Mouse (Mus musculus) midbrain, embryonic 11.5 days (tissue): ENCODE data around the gene D13Ertd608e. TPM values are rescaled to one million over a fixed set of nuclear protein-coding genes. Genes with fewer than 3 reads are reported as not detected.
"Not testable (repeated sequence)": the region's sequence is repeated elsewhere in the genome, so short reads cannot be mapped to it uniquely, and the experiment has no call there.

ENCODE experiments used
- ATAC-seq: fragments of 200-750 bp; cut with Nextera tagmentation; 2 replicates; pipeline ENCODE4 v1.8.0; 2017; ENCODE audit warnings: moderate TSS enrichment, moderate library complexity; ENCODE audit not compliant: low FRiP score
- DNase-seq: peaks from one replicate; pipeline ENCODE4 v3.0.0; 2015; ENCODE audit warnings: low spot score; ENCODE audit errors: missing footprints
- H3K27ac ChIP-seq: fragments of 300-500 bp; sonication (generic); 2 replicates; pipeline ENCODE4 v1.5.1; 2014; ENCODE audit warnings: low read depth, low read length
- H3K27me3 ChIP-seq: fragments of 300-500 bp; sonication (generic); 2 replicates; pipeline ENCODE4 v1.6.1; 2014; ENCODE audit warnings: mild to moderate bottlenecking, low read length, moderate library complexity, mixed read lengths; ENCODE audit not compliant: control insufficient read depth, insufficient read depth
- H3K36me3 ChIP-seq: fragments of 300-500 bp; sonication (generic); 2 replicates; pipeline ENCODE4 v1.6.1; 2014; ENCODE audit warnings: mild to moderate bottlenecking, low read length, moderate library complexity, mixed read lengths; ENCODE audit not compliant: control insufficient read depth, insufficient read depth
- H3K4me1 ChIP-seq: fragments of 300-500 bp; sonication (generic); 2 replicates; pipeline ENCODE4 v1.6.1; 2014; ENCODE audit warnings: low read length; ENCODE audit not compliant: control insufficient read depth, insufficient read depth
- H3K4me2 ChIP-seq: fragments of 300-500 bp; sonication (generic); 2 replicates; pipeline ENCODE4 v1.6.1; 2014; ENCODE audit warnings: mild to moderate bottlenecking, moderate library complexity
- H3K4me3 ChIP-seq: fragments of 300-500 bp; sonication (generic); 2 replicates; pipeline ENCODE4 v1.5.1; 2014; ENCODE audit warnings: low read depth, low read length
- H3K9ac ChIP-seq: fragments of 300-500 bp; sonication (generic); 2 replicates; pipeline ENCODE4 v1.6.1; 2014; ENCODE audit warnings: low read length
- H3K9me3 ChIP-seq: fragments of 300-500 bp; sonication (generic); 2 replicates; pipeline ENCODE4 v1.6.1; 2016; ENCODE audit warnings: low read length; ENCODE audit not compliant: control insufficient read depth
- WGBS: fragments of 180-500 bp; shearing (Covaris S2); extraction: QIAGEN DNeasy Blood & Tissue Kit; methylation state at CpG from one replicate; pipeline ENCODE4 v1.1.7; 2014; 5-methylcytosine and 5-hydroxymethylcytosine counted together
- polyA plus RNA-seq: library from polyadenylated mRNA; unstranded; fragments of >200 nt; fragmentation: Nextera tagmentation; extraction: Ambion mirVana; gene quantifications from 2 replicates; pipeline ENCODE4 v1.2.1, GENCODE M21; 2014

Gene D13Ertd608e
- polyA plus RNA-seq = not detected in 2 replicates

DNA sequence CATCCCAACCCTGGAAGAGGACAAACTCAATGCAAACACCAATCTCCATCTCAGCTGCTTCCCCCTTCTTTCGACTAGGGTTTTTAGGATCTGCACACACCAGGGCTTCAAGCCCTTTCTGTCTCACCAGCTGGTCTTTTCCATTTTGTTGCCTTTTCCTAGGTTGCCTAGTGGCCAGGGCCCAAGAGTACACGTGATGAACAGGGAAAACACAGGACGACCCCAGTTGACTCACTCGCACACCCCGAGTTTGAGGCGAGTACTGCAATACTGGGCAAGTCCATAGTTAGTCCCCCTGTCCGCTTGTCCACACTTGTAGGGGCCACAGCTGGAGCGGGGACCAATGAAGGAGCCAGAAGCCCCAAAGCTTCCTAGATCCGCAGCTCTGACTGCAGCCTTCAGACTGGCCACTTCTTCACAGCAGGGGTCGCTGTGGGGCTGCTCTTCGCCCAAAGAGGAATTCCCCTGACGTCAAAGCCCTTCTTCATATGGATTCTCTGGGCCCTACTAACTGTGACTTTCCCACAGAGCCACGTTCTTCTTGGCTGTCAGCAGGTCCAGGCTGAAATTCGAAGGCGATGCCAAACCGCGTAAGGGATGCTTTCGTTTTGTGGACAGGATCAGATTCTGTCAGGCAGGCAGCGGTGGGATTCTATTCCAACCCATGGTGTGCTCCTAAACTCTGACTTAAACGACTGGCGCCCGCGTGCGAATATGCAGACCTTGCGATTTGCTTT, at the start of gene D13Ertd608e:
D13Ertd608e (plus strand) TSS at position 687 of the 737 bp plus-strand sequence.
- ATAC-seq (peak; percentile 57), DNase-seq (peak; percentile 92)
- H3K36me3 ChIP-seq, H3K9me3 ChIP-seq, H3K27ac ChIP-seq, H3K9ac ChIP-seq, H3K4me1 ChIP-seq, H3K4me3 ChIP-seq, H3K27me3 ChIP-seq: not testable (repeated sequence)
- WGBS = 17% methylated on average over 18 of the region's 25 CpGs
- H3K4me2 ChIP-seq = peak within 1 kb of the TSS; percentile 34

DNA sequence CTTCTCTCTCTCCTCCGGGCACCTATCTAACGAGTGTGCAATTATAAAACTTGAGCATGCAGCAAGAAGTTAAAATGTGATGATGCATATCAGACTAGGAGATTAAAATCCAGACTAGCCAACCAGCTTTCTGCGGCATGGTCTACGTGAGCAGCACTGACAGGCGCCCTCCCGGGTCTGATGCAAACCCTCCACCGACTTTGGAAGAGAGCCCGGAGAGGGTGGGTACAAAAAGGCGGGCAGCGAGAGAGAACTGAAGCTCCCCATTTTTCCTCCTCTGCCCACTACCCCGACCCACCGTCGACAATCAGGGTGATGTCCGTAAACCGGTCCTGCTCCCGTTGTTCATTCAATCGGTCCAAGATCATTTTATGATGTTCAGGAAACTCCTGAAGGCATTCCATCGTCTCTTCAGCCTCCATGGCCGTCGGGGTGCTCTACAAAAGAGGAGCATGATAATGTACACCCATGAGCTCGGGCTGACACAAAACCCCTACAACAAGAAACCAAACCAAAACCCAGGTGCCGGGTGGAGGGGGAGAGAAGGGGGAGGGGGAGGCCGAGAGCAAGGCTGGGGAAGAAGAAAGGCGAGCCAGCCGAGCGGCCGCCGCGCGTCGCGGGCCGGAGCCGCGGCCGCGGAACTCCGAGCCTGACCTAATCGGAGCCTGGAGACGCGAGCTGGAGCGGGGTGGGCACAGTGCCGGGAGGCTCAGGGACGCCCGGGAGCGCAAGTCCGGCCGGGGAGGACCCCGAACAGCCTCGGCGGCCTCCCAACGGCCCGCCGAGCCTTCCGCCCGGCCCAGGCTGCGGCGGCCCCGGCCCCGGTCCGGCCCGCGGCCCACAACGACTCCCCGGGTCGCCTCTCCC, 45.7 kb upstream of the D13Ertd608e start:
- H3K4me2 ChIP-seq = peak overlapping the region; percentile 46
- peak; percentile 75 for ATAC-seq
- DNase-seq = peak; percentile 95
- H3K4me3 ChIP-seq = peak overlapping the region; percentile 85
- H3K4me1 ChIP-seq = peaks cover 15% of the 10 kb centered on the region
- peak overlapping the region; percentile 89 for H3K27ac ChIP-seq
- peak overlapping the region; percentile 89 for H3K9ac ChIP-seq
- WGBS = 2% methylated on average over 44 of the region's 66 CpGs
- no peaks in the 10 kb centered on the region for H3K27me3 ChIP-seq
- peaks cover 9% of the 10 kb centered on the region for H3K36me3 ChIP-seq
- no peaks in the 10 kb centered on the region for H3K9me3 ChIP-seq

DNA sequence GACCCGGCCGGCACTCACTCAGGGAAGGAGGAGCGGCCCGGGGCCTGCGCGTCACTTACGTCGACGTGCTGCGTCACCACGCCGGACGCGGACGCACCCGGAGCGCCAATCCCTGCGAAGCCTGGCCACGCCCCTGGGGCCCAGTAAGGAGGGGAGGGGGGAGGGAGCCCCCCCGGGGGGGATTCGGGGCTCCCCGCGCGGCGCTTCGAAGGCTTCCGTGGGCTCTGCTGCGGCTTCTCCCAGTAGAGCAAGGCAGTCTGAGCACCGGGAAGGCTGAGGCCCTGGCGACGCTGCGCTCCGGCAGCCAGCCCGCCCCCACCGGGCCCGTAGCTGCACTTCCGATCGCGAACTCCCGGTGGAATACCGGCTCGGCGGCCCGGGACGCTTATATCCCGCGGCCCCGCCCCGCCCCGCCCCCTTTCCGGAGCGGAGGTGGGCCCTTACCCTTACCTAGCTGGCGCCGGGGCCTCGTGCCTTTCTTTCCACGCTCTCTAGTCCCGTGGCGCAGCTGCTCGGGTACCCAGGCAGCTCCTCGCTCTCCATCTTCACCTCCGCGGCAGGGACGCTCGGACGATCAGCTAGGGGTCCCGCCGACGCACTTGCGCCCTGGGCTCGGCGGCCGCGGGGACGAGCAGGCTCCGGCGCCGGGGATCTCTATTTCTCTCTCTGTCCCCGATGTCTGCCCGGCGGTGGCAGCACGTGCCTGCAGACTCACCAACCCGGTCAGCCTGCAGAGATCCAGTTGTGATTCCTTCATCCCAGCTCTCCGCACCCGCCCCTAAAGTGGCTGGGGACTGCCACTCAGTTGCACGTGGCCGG, 44.8 kb upstream of the D13Ertd608e start, which contains the start of gene Zfp131:
Zfp131 (minus strand) TSS at position 129 of the 819 bp plus-strand sequence.
- peak within 1 kb of the TSS; percentile 85 for H3K4me3 ChIP-seq
- peak within 1 kb of the TSS; percentile 89 for H3K9ac ChIP-seq
- ATAC-seq = peak; percentile 97
- DNase-seq = peak; percentile 100
- H3K9me3 ChIP-seq = no peaks in the 10 kb centered on the region
- peaks cover 9% of the 10 kb centered on the region for H3K36me3 ChIP-seq
- peak within 1 kb of the TSS; percentile 72 for H3K4me2 ChIP-seq
- 0% methylated on average over 74 of the region's 86 CpGs for WGBS
- H3K27ac ChIP-seq = peak within 1 kb of the TSS; percentile 89
- peaks cover 15% of the 10 kb centered on the region for H3K4me1 ChIP-seq
- no peaks in the 10 kb centered on the region for H3K27me3 ChIP-seq

DNA sequence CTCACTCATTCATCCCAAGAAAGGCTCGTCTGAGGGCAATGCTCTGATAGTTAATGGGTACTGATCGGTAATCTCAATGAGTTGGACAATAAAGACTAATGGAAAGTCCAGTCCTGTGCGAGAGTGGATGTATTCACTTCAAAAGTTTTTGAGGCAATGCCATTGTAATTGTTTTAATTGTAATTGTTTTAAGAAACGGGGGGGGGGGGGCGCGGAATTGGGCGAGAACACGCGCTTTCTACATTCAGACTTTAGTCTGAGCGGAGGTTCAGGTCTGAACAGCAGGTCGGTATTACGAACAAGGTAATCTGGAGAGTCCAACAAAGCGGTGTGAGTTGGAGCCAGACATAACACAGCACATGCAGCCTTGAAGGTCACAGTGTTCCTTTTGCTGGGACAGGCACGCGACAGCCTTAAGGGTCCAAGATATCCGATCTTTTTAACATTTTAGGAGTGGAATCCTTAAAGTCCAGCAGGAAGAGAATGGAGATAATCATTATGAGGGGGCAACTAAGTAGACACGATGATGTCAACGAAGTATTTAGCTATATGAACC, 44.1 kb upstream of the D13Ertd608e start:
- Histone ChIP-seq H3K27ac (peak overlapping the region; percentile 89), H3K9me3 (no peaks in the 10 kb centered on the region), H3K4me3 (peak overlapping the region; percentile 85), H3K4me2 (peak overlapping the region; percentile 72), H3K4me1 (peaks cover 15% of the 10 kb centered on the region), H3K27me3 (no peaks in the 10 kb centered on the region), H3K9ac (peak overlapping the region; percentile 89), H3K36me3 (peaks cover 8% of the 10 kb centered on the region)
- ATAC-seq = no peak
- no peak for DNase-seq
- 4% methylated on average over 18 of the region's 18 CpGs for WGBS

DNA sequence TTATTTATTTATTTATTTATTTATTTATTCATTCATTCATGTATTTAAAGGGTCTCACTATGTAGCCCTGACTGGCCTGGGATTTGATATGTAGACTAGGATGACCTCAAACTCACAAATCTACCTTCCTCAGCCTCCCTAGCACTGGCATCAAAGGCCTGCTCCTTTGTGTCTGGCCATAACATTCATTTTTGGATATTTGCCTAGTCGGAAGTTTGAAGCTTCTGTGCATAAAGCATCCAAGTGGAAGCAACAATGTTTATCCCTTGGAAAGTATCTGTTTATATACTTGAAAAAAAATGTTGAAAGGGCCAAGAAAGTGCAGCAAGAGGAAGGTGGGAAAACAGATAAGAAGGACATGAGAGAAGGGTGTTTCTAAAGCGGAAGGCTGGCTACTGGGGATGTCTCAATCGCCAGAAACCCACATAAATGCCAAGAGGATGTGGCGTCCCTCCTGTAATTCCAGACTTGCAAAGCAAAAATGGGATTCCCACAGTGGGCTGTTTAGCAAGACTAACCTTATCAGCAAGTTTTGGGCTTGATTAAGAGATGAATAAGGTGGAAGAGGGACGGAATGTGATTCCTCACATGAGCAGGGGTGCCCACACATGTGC, 42.9 kb upstream of the D13Ertd608e start:
- no peak for ATAC-seq
- Histone ChIP-seq H3K9ac (no peak overlapping the region), H3K4me3 (no peak overlapping the region), H3K9me3 (no peaks in the 10 kb centered on the region), H3K27ac (no peak overlapping the region), H3K4me2 (no peak overlapping the region), H3K4me1 (peaks cover 15% of the 10 kb centered on the region), H3K27me3 (no peaks in the 10 kb centered on the region), H3K36me3 (peaks cover 6% of the 10 kb centered on the region)
- WGBS = 84% methylated on average over 5 of the region's 5 CpGs
- no peak for DNase-seq

DNA sequence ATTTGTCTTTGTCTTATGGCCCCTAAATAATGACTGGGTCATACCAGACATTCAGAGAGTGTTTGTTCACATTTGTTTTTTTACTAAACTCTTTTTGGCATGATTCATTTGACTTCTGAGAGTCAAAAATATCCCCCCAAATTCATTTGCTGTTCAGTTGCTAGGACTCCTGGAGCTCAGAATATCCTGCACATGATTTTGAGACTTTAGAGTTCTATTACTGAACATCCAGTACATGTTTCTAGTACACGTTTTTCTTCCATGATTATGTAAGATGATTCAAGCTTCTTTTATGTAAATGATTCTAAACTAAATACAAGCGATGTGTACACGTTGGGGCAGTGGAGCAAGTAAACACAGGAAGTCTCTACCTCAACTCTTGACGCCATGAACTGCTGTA, 38.1 kb upstream of the D13Ertd608e start:
- no peak overlapping the region for H3K4me3 ChIP-seq
- no peaks in the 10 kb centered on the region for H3K36me3 ChIP-seq
- no peaks in the 10 kb centered on the region for H3K27me3 ChIP-seq
- H3K4me1 ChIP-seq = no peaks in the 10 kb centered on the region
- DNase-seq = no peak
- H3K4me2 ChIP-seq = no peak overlapping the region
- WGBS = 78% methylated on average over 4 of the region's 4 CpGs
- H3K9ac ChIP-seq = no peak overlapping the region
- H3K9me3 ChIP-seq = no peaks in the 10 kb centered on the region
- no peak for ATAC-seq
- H3K27ac ChIP-seq = no peak overlapping the region

DNA sequence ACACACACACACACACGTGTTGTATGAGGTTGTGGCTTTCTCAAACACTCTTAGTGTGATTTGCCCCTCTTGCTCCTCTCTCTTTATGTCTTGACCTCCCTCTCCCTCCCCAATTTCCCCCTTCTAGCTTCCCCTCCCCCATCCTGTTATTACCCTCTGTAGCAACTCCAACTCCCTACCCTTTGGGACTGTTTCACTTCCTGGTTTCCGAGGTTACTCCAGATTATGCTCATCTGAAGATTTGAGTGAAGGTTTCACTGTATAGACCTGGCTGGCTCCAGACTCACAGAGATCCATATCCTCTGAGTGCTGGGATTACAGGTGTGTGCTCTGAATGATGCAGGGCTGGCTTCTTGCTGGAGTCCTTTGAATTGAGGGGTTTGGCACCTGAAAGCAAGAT, 26.9 kb upstream of the D13Ertd608e start:
- DNase-seq = no peak
- no peak overlapping the region for H3K4me3 ChIP-seq
- H3K9ac ChIP-seq = no peak overlapping the region
- no peaks in the 10 kb centered on the region for H3K36me3 ChIP-seq
- no peaks in the 10 kb centered on the region for H3K4me1 ChIP-seq
- no peaks in the 10 kb centered on the region for H3K9me3 ChIP-seq
- H3K4me2 ChIP-seq = no peak overlapping the region
- WGBS = 86% methylated on average over 2 of the region's 2 CpGs
- H3K27me3 ChIP-seq = no peaks in the 10 kb centered on the region
- ATAC-seq = no peak
- no peak overlapping the region for H3K27ac ChIP-seq

DNA sequence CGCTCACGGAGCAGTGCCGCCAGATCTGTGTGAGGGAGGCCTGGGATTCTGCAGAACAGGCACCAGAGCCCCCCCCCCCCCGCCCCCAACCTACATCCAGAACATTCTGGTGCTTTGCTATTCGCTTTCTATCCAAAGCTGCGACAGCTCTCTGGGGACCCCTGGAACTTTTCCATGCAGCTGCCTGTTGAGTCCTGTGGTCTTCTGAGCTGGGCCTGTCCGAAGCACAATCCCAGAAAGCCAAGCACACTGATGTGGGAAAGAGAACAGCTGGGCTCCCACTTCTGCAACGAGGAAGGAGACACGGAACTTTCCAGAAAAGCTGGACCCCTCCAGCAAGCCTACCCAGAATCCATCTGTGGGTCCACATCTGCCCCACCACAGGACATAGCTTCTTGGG, 25.8 kb upstream of the D13Ertd608e start:
- no peaks in the 10 kb centered on the region for H3K36me3 ChIP-seq
- DNase-seq (peak; percentile 79), ATAC-seq (no peak)
- H3K4me1 ChIP-seq = no peaks in the 10 kb centered on the region
- no peaks in the 10 kb centered on the region for H3K9me3 ChIP-seq
- H3K27me3 ChIP-seq = no peaks in the 10 kb centered on the region
- 91% methylated on average over 9 of the region's 9 CpGs for WGBS
- H3K9ac ChIP-seq = no peak overlapping the region
- H3K4me2 ChIP-seq = no peak overlapping the region
- no peak overlapping the region for H3K4me3 ChIP-seq
- no peak overlapping the region for H3K27ac ChIP-seq
